Mouse (Mus musculus) ovary, postnatal 14 days (tissue): ENCODE results near the gene Ceacam2.
"Not testable (repeated sequence)": the region's sequence is repeated elsewhere in the genome, so short reads cannot be mapped to it uniquely, and the experiment has no call there.

Source experiments
- DNase-seq: peaks from one replicate; pipeline ENCODE4 v3.0.0; 2022; ENCODE audit warnings: low spot score

The Ceacam2 gene

DNA sequence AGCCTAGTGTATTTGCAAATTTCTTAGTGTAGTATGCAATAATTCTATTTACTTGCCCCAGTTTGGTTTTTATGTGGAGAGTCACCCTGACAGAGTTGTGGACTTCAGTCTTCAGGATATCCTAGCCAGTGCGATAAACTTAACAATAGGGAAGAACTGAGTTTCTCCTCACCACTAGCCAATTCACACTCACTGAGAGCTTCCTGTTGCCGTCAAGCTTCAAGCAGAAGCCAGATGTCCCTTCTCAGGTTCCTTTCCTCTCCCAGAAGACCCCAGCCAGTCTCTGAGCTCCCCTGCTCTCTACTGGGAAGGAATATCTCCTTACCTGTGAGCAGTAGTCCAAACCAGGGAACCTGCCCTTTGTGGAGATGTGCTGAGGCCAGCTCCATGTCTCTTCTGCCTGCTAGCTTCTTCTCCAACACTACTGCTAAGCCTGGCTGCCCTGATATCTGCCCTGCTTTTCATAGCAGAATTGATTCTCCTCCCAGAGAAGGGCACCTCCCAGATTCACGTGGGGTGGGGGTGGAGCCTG lies at the start of gene Ceacam2:
TSS of gene Ceacam2 (minus strand) at position 482 of the 532 bp plus-strand sequence.
- DNase-seq, result not testable (repeated sequence)

DNA sequence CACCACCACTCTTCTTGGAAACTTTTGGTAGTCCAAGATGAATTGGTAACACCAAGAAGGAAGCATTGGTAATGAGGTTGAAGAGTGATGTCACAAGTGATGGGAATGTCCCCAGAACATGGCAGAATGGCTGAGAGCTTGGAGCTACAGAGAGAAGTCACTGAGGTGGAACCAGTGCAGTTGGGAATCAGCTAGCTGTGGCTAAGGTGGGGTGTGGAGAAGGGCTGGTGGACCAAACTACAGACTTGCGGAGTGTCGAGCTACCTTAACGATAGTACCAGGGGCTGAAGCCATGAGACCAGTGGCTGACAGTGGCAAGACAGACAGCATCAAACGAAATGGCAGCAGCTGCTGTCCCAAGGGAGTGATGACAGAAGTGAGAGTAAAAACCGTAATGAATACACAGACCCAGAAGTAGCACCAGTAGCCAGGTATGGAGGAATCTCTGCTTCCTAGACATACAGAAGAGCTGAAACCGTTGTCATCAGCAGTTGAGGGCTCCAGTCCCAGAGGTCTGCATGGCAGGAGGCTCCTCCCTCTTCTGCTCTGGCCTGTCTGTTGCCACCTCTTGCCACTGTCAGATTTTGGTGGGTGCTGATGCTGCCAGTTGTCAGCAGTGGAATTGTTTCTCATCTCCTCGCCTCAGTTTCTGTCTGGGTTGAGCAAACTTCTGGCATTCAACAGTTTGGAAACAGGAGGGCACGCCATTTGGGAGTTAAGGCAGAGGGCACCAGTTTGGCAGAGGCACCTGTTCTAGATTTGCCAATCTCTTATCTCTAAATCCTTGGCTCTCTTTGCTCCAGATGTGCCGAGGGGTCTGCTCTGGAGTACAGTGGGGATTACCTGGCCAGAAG lies 45.9 kb upstream of the Ceacam2 start:
- no peak for DNase-seq

DNA sequence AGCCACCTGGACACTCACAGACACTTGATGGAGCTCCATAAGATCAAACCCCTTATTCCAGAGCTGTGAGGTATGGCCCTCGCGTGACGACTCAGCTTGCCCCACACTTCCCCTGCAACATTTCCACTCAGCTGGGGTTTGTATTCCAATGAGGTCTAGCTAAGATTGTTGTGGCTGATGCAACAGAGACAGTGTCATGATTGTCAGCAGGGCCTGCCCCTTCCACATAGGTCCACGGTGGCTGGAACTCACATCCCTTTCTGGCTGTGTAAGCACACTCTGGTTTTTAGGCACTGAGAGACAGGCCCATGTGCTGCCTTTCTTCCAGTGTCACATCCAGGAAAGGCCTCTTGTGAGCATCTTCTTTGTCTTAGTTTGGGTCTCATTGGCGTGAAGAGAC lies 45.0 kb upstream of the Ceacam2 start:
- DNase-seq, result no peak

DNA sequence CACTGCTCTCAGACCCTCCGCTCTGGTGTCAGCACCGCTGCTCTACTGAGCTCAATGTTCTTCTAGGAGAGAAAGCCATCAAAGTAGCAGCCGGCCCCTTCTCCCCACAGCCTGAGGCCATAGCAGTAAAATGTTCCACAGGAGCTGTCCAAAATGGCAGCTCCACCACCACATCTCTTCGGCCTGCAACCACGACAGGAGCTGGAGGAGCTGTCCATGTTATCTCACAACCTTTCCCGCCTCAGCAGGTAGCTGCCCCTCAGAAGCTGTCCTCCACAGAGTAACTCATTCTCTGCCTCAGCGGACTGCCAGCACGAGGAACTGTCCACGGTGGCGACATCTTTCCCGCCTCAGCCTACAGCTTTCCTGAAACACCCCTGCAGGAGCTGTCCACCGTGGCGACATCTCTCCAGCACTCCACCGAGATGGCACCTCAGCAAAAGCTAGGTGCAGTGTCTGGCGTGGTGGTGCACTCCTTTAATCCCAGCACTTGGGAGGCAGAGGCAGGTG lies 42.7 kb upstream of the Ceacam2 start:
- DNase-seq, result no peak

DNA sequence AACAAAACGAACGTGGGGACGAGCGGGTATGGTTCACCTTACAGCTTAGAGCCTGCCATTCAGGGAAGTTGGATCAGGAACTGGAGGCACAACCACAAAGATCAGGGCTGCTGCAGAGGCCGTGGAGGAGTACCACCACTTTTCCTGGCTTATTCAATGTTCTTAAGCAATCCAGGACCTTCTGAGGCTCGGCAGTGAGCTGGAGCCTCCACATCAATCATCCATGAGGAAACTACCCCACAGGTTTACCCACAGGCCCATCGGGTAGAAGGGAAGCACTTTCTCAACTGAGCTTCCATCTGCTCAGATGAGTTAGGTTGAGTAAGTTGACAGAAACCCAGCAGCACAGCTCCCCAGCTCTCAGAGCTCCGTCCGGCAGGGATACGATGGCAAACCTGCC lies 39.8 kb upstream of the Ceacam2 start:
- DNase-seq, result no peak

DNA sequence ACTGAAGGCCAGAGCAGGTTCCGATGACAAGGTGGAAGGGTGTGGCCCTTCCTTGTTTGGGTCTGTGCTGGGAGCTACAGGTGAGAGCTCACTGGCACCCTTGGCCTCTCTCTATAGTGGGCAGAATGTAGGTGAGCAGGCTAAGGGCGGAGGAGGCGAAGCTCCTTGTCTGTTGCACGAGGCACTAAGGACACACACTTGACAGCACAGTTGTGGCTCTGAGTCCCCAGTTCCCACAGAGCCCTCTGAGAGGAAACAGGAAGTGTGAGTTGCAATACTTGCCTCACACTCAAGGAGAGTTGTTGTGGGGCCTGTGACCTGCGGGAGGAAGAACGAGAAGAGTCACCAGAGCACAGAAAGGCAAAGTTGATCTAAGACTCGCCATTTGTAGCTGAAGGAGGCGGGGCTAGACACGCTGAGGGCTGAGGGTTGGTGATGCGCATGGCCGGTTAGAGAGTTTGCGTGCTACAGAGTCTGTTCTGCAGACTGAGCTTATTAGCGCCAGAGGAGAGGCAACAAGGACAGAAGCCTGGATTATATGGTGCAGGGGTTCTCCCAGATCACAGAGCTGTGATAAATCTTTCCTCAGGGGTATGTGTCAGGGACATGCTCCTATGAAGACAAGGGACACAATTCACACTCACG lies 37.3 kb upstream of the Ceacam2 start:
- DNase-seq, result not testable (repeated sequence)

DNA sequence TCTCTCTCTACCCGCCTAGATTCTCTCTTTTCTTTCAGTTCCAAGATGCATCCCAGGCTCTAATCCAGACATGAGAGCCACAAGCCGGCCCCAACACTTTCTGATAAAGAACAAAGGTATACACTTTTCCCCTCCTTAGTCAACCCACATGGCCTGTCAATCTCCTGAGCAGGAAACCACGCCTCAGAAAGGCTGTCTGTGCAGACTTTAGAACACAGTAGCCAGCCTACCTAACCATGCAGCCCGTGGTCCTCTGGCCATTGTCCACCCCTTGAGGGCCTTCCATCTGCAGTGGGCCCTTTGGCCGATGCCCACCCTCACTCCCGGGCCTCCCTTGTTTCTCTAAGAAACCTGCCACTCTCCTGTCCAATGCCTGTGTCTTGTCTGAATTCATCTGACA lies 36.7 kb upstream of the Ceacam2 start:
- DNase-seq, result not testable (repeated sequence)

DNA sequence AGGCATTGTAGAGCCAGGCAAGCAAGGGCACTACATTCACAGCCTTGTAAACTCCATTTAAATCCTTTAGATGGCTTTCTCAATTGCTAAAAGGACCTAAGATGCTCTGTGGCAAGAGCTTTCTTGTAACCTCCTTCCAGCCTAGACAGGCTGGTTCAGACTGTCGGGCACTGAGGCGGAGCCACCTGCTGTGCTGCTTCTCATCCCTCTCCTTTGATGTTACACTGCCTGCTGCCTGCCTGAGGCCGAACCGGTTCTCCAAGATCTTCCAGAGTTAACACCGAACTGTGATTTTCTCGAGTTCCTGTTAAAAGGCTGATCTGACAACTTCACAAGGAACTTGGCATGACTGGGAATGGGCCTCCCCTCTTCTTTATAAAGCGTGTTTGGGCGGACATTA lies 36.2 kb upstream of the Ceacam2 start:
- no peak for DNase-seq

DNA sequence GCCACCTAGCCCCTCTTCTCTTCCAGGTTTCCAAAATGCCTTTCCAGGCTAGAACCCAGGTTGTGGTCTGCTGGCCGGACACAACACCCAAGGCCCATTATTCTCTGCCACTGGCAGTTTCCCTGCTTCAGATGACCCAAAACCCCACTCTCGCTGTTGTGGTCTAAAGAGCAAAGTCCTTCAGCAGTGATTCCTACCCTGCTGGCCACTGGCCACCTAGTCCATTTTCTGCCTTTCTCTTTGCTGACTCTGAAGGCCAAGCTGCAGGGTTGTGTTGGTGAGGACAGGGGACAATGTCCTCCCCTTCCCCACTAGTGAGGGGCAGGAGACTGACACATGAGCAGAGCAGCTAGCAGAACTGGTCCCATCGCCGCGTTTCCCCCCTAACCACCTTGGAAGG lies 35.4 kb upstream of the Ceacam2 start:
- DNase-seq, result no peak

DNA sequence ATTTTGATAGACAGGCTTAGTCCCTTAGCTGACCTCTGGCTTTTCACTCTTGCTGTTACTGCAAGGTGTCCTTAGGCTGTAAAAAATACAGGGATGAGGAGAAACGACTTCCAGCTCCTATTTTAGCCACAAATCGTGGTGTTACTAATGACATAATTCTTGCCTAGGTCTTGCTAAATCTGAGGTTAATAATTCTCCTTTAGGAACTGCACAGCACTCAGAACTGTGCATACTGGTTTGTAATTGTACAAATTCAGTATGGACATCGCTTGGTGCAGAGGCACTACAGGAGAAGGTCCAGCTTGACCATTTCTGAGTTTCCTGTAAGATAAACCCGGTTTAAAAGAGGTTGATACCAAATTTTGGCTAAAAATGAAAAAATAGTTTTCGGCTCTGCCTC lies 34.1 kb upstream of the Ceacam2 start:
- DNase-seq, result not testable (repeated sequence)

DNA sequence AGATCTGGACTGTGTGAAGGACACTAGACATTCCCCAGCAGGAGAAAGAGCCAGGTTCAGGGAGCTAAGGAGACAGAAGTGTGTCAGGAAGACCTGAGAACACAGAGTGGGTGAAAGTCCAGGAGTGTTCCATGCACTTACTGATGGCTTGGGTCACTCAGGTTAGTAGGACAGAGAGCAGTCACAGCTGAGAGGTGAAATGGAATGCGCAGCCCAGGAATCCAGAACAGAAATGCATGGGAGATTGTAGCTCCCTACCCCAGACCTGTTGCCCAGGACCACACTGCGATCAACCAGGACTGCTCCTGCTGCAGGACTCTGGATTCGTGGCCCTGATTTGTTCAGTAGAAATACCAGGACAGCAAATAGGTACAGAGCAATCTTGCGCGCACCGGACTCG lies 29.1 kb upstream of the Ceacam2 start:
- DNase-seq, result no peak

DNA sequence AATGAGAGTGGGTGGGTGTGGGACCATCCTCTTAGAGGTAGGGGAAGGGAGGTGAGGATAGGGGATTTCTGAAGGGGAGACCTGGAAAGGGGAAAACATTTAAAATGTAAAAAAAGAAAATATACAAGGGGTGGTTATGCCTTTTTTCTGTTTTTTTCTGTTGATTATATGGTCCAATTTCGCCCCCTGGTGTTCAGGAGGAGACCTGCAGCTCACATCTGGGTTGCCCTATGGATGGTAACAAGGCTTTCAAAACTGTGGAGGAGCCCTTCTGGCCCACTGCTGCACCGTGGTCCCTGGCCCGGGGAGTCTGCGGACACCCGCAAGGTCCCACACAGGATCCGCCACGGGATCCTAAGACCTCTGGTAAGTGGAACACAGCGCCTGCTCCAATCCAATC lies 1.8 kb upstream of the Ceacam2 start:
- peak; percentile 7 for DNase-seq

DNA sequence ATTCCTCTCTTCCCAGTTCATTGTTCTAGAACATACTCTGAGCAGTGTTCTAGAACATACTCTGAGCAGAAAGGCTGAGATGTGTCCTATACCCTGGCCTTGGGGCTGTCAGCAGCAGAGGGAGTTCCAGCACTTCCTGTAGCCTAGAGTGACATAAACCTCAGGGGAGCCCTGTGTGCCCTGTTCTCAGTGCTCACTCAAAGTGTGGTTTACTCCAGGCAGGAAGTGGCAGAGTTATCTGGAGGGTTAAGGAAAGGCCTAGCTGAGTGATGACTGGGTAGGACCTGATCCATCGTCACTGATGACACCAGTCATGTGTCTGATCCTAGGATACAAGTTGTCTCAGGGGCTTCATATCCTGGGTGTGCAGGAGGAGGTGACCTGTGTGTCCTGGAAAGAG lies 297 bp upstream of the Ceacam2 start:
- not testable (repeated sequence) for DNase-seq

DNA sequence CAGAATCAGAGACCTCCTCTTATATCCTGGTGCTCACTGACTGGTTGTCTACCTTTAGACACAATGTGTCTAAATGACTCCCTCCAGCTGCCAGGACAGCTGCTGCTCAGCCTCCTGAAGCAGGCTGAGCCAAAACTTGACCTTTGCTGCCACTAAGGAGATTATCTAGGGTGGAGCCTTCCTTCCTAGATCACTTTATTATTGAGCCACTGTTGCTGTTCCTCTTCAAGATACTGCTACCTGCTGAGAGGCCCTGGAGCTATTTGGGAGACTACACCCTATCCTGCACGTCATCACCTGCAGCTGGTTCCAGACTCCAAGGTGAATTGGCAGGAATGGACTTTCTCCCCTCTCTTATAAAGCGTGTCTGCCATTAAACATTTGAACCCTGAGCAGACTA lies 8.8 kb downstream of the Ceacam2 start:
- no peak for DNase-seq

DNA sequence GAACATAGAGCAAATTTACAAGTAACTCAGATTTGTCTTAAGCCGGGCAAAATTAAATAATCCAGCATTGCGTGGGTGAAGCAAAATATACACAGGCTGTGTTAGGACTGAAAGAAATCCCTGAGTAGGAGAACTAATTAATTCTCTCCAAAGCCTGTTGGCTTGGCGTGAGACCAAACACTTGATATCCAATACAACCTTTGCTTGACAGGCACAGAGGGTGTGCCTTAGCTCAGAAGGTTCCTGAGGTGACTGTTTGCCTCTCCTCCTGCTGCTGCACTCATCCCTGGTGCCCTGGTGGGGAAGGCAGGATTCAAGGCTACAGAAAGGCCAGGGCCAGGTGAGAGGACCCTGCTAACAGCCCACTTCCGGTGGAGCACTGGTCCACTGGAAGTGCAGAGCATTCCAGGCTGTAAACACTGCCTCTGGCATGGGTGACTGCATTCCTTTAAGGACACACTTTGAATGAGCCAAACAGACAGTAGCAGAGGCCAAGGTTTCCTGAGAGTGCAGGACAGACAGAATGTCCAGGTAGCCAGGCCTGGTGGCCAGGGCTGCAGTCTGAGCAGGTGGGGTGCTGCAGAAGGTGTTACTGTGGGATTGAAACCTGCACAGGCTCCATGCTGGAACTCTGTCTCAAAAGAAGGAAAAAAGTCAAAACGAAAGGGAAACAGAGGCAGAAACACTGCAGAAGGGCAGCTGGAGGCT lies 23.4 kb downstream of the Ceacam2 start:
- DNase-seq, result not testable (repeated sequence)

DNA sequence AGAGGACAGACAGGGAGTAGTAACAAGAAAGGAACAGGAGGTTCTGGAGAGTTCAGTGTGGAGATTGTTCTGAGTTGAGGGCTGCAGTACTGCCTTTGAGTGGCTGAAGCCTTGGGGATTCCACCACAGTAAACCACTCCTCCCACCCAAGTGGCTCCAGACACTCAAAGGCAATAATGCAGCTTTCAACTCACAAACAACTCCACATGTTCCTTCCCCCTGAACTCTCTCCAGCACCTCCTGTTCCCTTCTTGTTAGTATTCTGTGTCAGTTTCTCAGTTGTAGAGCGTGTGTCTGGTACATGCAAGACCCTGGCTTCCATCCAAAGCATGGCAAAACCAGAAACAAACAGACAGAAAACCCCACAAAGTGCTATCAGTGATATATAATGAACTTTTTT lies 24.0 kb downstream of the Ceacam2 start:
- DNase-seq, result not testable (repeated sequence)

DNA sequence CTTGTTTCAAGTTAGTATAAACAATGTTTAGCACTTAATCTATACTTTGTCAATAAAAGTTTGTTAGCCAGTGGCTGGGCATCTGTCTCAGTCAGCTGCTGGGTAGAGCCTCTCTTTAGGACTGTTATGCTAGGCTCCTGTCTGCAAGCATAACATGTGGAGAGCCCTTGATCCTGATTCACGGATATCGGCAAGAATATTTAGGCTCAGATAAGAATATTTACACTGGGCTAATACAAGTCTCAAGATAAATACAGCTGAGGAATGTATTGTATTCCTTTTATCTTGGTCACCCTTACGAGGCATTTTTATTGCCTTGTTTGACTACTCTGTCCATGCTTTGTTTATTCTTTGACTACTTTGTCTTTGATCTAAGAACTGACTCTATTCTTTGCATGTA lies 29.7 kb downstream of the Ceacam2 start:
- DNase-seq, result no peak

DNA sequence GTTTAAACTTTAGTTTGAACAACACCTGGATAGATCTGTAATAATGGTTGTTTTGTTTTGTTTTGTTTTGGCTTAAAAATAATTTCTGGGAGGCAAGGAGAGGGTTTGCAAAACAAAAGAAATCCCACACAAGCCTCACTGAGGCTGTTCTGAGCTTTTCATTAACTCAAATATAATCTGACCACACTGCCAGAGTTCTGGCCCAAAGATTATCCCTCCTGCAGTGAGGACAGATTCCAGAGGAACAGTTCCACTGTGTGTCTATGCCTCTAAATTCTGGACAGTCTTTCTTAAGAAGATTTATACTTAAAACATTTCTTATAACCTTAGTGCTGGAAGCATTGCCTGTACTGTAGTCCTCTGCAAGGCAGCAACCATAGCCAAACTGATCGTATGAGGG lies 45.0 kb downstream of the Ceacam2 start:
- DNase-seq, result no peak

DNA sequence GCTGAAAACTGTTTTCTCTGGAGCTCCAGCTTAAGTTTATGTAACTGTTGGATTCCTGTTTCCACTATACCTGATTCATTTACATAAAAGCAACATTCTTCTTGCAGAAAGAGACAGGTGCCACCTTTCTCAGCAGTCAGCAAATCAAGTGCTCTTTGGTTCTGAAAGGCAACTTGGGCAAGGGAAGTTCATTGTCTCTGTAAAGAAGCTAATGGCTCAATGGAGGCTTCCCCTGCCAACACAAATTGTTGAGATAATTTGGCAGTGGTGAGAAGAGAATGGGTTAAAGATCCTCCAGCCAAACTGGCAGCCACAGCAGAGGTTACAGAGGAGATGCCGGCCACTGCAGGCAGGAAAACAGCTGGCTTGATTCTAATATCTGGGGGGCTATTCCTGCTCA lies 49.0 kb downstream of the Ceacam2 start:
- not testable (repeated sequence) for DNase-seq

DNA sequence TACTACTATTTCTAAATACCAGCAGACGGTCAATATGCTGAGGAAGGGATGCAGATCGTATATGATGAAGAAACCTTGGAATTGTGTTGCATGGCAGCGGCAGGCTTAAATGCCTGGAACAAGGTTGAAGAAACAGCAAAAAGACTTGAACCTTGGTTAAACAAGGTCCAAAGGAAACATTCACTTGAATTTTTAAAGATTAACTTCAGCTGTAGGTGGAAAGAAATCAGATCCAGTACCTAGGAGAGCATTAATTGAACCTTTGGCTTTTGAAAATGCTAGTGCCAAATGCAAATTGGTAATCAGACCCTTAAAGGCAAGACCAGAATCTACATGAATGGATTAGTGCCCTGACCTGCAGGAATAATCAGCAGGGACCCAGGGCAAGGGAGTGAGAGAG lies 50.3 kb downstream of the Ceacam2 start:
- not testable (repeated sequence) for DNase-seq

DNA sequence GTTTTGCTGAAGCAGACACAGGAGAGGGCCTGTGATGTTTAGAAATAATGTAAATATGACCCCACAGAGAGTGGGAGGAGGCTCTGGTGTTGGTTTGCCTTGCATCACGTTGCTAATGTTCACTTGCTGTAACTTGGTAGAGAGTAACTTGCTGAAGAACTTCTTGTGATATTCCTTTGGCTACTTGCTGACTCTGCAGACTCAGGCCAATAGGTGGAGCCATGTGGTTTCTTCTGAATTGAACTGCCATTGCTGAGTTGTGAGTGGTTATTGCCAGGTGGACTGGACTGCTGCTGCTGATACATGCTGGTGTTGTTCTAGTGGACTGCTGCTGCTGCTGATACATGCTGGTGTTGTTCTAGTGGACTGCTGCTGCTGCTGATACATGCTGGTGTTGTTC lies 53.5 kb downstream of the Ceacam2 start:
- DNase-seq, result no peak

DNA sequence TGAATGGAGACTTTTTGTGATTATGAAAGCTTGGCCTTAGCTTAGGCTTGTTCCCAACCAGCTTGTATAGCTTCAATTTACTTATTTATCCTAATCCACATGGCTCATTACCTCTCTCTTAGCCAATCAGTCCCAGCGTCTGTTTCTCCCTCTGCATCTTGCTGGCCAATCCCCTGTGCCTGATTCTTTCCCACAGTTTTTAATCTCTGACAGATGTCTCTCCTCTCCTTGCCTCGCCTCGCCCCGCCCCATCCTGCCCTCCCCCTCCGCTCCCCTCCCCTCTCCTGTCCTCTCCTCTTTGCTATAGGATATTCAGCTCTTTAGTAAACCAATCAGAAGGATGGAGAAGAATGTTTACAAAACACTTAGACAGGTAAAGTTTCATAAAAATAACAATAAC lies 54.6 kb downstream of the Ceacam2 start:
- DNase-seq, result no peak
